Mouse (Mus musculus): ENCODE data around the gene Fam131c. TPM values are rescaled to one million over a fixed set of nuclear protein-coding genes. Genes with fewer than 3 reads are reported as not detected.

Gene Fam131c
- total and polyA plus RNA-seq, 2 experiments = 0.46 to 10.3 TPM

- H3K4me3 ChIP-seq (ENCODE audit: insufficient read depth, low read depth, low read length) = no peak overlapping the region
- 70% methylated on average over 5 of the region's 5 CpGs for WGBS
- no peak for DNase-seq (ENCODE audit: extremely low read depth, low read depth, low spot score)
- H3K36me3 ChIP-seq (ENCODE audit: control insufficient read depth, insufficient read depth, low read length) = no peaks in the 10 kb centered on the region
- H3K79me2 ChIP-seq (ENCODE audit: control insufficient read depth, insufficient read depth, low read length) = no peaks in the 10 kb centered on the region
- H3K27ac ChIP-seq (replicated peaks; ENCODE audit: insufficient read depth, low read depth, low read length) = no peak overlapping the region
- H3K9ac ChIP-seq (ENCODE audit: low read depth, low read length) = no peak overlapping the region
- H3K4me1 ChIP-seq (ENCODE audit: control insufficient read depth, insufficient read depth, low read length) = no peaks in the 10 kb centered on the region
- TF ChIP-seq POLR2A (IDR thresholded peaks at IDR 0.05; ENCODE audit: extremely low read depth, insufficient read depth, low read length) (no peak), CTCF (IDR thresholded peaks at IDR 0.05; ENCODE audit: low read depth, low read length) (no peak)
- H3K27me3 ChIP-seq (ENCODE audit: control insufficient read depth, insufficient read depth, low read length) = no peaks in the 10 kb centered on the region
These were observed 19.9 kb downstream of the Fam131c start for GRCm38 (mm10) chr4:141387933-141388332.

DNA sequence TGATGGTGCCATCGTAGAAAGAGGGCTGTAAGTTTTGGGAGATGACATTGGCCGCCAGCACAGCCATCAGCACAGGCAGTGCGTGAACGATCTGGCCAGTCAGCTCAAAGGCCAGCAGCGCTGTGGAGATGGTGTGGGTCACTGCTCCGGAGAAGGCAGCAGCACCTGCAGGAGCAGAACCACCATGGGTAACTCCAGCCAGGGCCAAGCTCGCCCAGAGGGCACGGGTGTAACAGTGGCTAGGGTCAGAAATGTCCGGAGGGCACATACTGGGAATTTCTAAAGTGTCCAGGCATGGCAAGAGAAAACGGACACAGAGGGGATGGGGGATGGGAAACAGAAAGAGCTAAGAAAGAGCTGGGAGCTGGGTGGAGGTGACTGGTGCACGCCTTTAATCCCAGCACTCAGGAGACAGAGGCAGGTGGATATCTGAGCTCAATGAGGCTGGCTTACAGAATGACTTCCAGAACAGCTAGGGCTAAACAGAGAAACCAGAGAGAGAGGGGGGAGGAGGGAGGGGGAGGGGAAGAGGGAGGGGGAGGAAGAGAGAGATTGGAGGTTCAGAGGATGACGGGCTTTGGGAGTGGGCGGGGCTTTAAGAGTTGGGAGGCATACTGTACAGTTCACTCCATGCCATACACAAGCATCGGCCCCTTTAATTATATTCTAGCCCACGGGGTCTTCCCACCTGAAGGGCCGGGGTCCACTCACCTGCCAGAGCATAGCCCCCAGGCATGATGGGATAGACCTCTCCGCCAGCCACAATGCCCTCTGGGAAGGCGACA, 21.5 kb downstream of the Fam131c start:
- Histone ChIP-seq H3K9ac (ENCODE audit: low read depth, low read length) (no peak overlapping the region), H3K36me3 (ENCODE audit: control insufficient read depth, insufficient read depth, low read length) (no peaks in the 10 kb centered on the region), H3K27ac (replicated peaks; ENCODE audit: insufficient read depth, low read depth, low read length) (no peak overlapping the region), H3K27me3 (ENCODE audit: control insufficient read depth, insufficient read depth, low read length) (no peaks in the 10 kb centered on the region), H3K4me3 (ENCODE audit: insufficient read depth, low read depth, low read length) (no peak overlapping the region), H3K4me1 (ENCODE audit: control insufficient read depth, insufficient read depth, low read length) (no peaks in the 10 kb centered on the region), H3K79me2 (ENCODE audit: control insufficient read depth, insufficient read depth, low read length) (no peaks in the 10 kb centered on the region)
- DNase-seq (ENCODE audit: extremely low read depth, low read depth, low spot score) = no peak
- TF ChIP-seq CTCF (IDR thresholded peaks at IDR 0.05; ENCODE audit: low read depth, low read length) (no peak), POLR2A (IDR thresholded peaks at IDR 0.05; ENCODE audit: extremely low read depth, insufficient read depth, low read length) (no peak)
- WGBS = 69% methylated on average over 18 of the region's 18 CpGs

DNA sequence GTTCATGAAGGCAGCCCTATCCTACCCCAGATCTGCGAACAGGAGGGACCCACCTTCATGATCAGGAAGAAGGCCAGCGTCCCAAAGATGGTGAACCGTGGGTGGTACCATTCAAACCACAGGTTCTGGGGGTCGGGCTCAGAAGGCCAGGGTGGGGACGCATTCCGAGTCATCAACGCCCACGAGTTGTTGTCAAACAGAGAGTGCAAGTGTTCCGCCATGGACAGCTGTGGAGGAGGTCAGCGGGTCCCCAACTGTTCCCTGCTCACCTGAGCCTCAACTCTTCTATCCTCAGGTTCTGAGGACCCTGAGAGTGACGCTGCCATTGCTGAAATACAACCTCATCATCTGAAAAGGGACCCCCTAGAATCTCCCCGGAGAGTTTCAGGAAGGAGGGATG, 23.3 kb downstream of the Fam131c start:
- no peak overlapping the region for H3K4me3 ChIP-seq (ENCODE audit: insufficient read depth, low read depth, low read length)
- no peaks in the 10 kb centered on the region for H3K36me3 ChIP-seq (ENCODE audit: control insufficient read depth, insufficient read depth, low read length)
- no peaks in the 10 kb centered on the region for H3K4me1 ChIP-seq (ENCODE audit: control insufficient read depth, insufficient read depth, low read length)
- H3K27me3 ChIP-seq (ENCODE audit: control insufficient read depth, insufficient read depth, low read length) = no peaks in the 10 kb centered on the region
- no peak overlapping the region for H3K27ac ChIP-seq (replicated peaks; ENCODE audit: insufficient read depth, low read depth, low read length)
- WGBS = 75% methylated on average over 12 of the region's 12 CpGs
- no peak for DNase-seq (ENCODE audit: extremely low read depth, low read depth, low spot score)
- H3K79me2 ChIP-seq (ENCODE audit: control insufficient read depth, insufficient read depth, low read length) = no peaks in the 10 kb centered on the region
- H3K9ac ChIP-seq (ENCODE audit: low read depth, low read length) = no peak overlapping the region
- TF ChIP-seq POLR2A (IDR thresholded peaks at IDR 0.05; ENCODE audit: extremely low read depth, insufficient read depth, low read length) (no peak), CTCF (IDR thresholded peaks at IDR 0.05; ENCODE audit: low read depth, low read length) (no peak)

GRCm38 (mm10) chr4:141394751-141395150, 26.7 kb downstream of the Fam131c start:
- no peaks in the 10 kb centered on the region for H3K27me3 ChIP-seq (ENCODE audit: control insufficient read depth, insufficient read depth, low read length)
- no peaks in the 10 kb centered on the region for H3K36me3 ChIP-seq (ENCODE audit: control insufficient read depth, insufficient read depth, low read length)
- no peaks in the 10 kb centered on the region for H3K79me2 ChIP-seq (ENCODE audit: control insufficient read depth, insufficient read depth, low read length)
- no peak overlapping the region for H3K27ac ChIP-seq (replicated peaks; ENCODE audit: insufficient read depth, low read depth, low read length)
- no peaks in the 10 kb centered on the region for H3K4me1 ChIP-seq (ENCODE audit: control insufficient read depth, insufficient read depth, low read length)
- no peak overlapping the region for H3K9ac ChIP-seq (ENCODE audit: low read depth, low read length)
- no peak for DNase-seq (ENCODE audit: extremely low read depth, low read depth, low spot score)
- 24% methylated on average over 16 of the region's 16 CpGs for WGBS
- no peak overlapping the region for H3K4me3 ChIP-seq (ENCODE audit: insufficient read depth, low read depth, low read length)
- TF ChIP-seq POLR2A (IDR thresholded peaks at IDR 0.05; ENCODE audit: extremely low read depth, insufficient read depth, low read length) (no peak), CTCF (IDR thresholded peaks at IDR 0.05; ENCODE audit: low read depth, low read length) (no peak)

DNA sequence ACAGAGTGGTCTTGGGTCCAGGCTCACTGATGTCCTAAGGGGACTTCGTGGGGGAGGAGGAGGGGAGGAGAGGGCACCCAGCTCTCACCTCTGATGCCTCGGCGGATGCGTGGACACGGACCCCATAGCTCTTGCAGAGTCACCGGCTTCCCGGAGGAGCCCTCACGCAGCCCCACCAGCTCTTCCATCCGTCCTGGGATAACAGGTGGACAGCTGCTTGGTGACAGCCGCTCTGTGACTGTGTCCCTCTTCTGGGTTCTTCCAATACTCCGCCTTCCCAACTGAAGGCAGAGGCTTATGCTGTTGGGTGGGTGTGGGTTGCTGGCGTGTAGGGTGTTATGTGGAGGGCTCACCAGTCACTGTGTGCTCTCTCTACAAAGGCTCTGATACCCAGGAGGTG, 29.8 kb downstream of the Fam131c start:
- WGBS = 85% methylated on average over 12 of the region's 12 CpGs
- Histone ChIP-seq H3K79me2 (ENCODE audit: control insufficient read depth, insufficient read depth, low read length) (no peaks in the 10 kb centered on the region), H3K4me3 (ENCODE audit: insufficient read depth, low read depth, low read length) (no peak overlapping the region), H3K9ac (ENCODE audit: low read depth, low read length) (no peak overlapping the region), H3K36me3 (ENCODE audit: control insufficient read depth, insufficient read depth, low read length) (no peaks in the 10 kb centered on the region), H3K27ac (replicated peaks; ENCODE audit: insufficient read depth, low read depth, low read length) (no peak overlapping the region), H3K4me1 (ENCODE audit: control insufficient read depth, insufficient read depth, low read length) (no peaks in the 10 kb centered on the region), H3K27me3 (ENCODE audit: control insufficient read depth, insufficient read depth, low read length) (no peaks in the 10 kb centered on the region)
- no peak for DNase-seq (ENCODE audit: extremely low read depth, low read depth, low spot score)
- TF ChIP-seq POLR2A (IDR thresholded peaks at IDR 0.05; ENCODE audit: extremely low read depth, insufficient read depth, low read length) = no peak
- no peak for TF ChIP-seq CTCF (IDR thresholded peaks at IDR 0.05; ENCODE audit: low read depth, low read length)

DNA sequence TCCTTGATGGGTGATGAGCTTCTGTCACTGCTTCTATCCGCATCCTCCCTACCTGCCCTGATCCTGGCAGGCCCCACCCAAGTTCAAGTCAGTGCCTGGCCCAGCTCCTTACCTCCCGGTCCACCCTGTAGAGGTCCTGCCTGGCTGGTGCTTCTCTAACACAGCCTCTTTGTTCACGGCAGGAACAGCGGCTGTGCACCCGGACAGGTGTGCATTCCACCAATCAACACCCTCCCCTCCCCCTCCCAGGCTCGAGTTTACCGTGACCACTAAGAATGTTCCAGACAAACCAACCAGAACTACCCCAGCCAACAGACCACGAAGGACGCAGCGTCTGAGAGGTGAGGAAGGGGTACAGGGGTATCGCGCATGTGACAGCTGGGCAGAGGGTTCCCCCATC, 30.5 kb downstream of the Fam131c start, which contains the start of gene Clcnka:
TSS of gene Clcnka (minus strand) at position 180 of the 400 bp plus-strand sequence.
- Histone ChIP-seq H3K27ac (replicated peaks; ENCODE audit: insufficient read depth, low read depth, low read length) (no peak within 1 kb of the TSS), H3K27me3 (ENCODE audit: control insufficient read depth, insufficient read depth, low read length) (no peaks in the 10 kb centered on the region), H3K36me3 (ENCODE audit: control insufficient read depth, insufficient read depth, low read length) (no peaks in the 10 kb centered on the region), H3K79me2 (ENCODE audit: control insufficient read depth, insufficient read depth, low read length) (no peaks in the 10 kb centered on the region), H3K4me3 (ENCODE audit: insufficient read depth, low read depth, low read length) (no peak within 1 kb of the TSS), H3K4me1 (ENCODE audit: control insufficient read depth, insufficient read depth, low read length) (no peaks in the 10 kb centered on the region), H3K9ac (ENCODE audit: low read depth, low read length) (no peak within 1 kb of the TSS)
- no peak for DNase-seq (ENCODE audit: extremely low read depth, low read depth, low spot score)
- TF ChIP-seq CTCF (IDR thresholded peaks at IDR 0.05; ENCODE audit: low read depth, low read length) = no peak
- TF ChIP-seq POLR2A (IDR thresholded peaks at IDR 0.05; ENCODE audit: extremely low read depth, insufficient read depth, low read length) = no peak
- WGBS = 64% methylated on average over 12 of the region's 12 CpGs

Measured in liver, adult 2 months (tissue).